Mouse (Mus musculus) MEL (cell line): ENCODE results near the gene Nudt19. TPM values are rescaled to one million over a fixed set of nuclear protein-coding genes. Genes with fewer than 3 reads are reported as not detected.

Experiments
- DNase-seq: peaks from one replicate; pipeline ENCODE4 v3.0.0; 2011; ENCODE audit warnings: low read depth, low spot score
- H3K27ac ChIP-seq: 2 replicates; pipeline ENCODE4 v1.5.1; 2012; ENCODE audit warnings: low read depth, mild to moderate bottlenecking, control low read depth, low read length, moderate library complexity; ENCODE audit not compliant: control insufficient read depth
- H3K27me3 ChIP-seq, 2 experiments: fragments of 150-350 bp in 1 of 2; sonication (generic) in 1 of 2; 2 replicates each; pipeline ENCODE4 v1.6.1; 2012; ENCODE audit warnings: low read length in 2 of 2, mild to moderate bottlenecking in 2 of 2, improper control_type of control experiment in 1 of 2, moderate library complexity in 1 of 2; ENCODE audit not compliant: insufficient read depth in 2 of 2, control insufficient read depth in 1 of 2
- H3K36me3 ChIP-seq, 2 experiments: 2 replicates each; pipeline ENCODE4 v1.6.1; 2012 to 2014; ENCODE audit warnings: low read length in 2 of 2, improper control_type of control experiment in 1 of 2, inconsistent platforms in 1 of 2, mild to moderate bottlenecking in 1 of 2; ENCODE audit not compliant: insufficient read depth in 2 of 2, control insufficient read depth in 1 of 2
- H3K4me1 ChIP-seq, 2 experiments: fragments of 150-350 bp in 1 of 2; sonication (generic) in 1 of 2; 2 replicates each; pipeline ENCODE4 v1.6.1; 2012; ENCODE audit warnings: low read length in 2 of 2, improper control_type of control experiment in 1 of 2, mild to moderate bottlenecking in 1 of 2; ENCODE audit not compliant: insufficient read depth in 2 of 2, control insufficient read depth in 1 of 2
- H3K4me3 ChIP-seq, 2 experiments: fragments of 150-350 bp in 1 of 2; sonication (generic) in 1 of 2; 2 replicates each; pipeline ENCODE4 v1.5.1; 2012; ENCODE audit warnings: low read depth in 2 of 2, low read length in 2 of 2, mild to moderate bottlenecking in 2 of 2, moderate library complexity in 2 of 2, control low read depth in 1 of 2, improper control_type of control experiment in 1 of 2; ENCODE audit not compliant: control insufficient read depth in 1 of 2, insufficient read depth in 1 of 2
- H3K79me2 ChIP-seq: 2 replicates; pipeline ENCODE4 v1.6.1; 2012; ENCODE audit warnings: mild to moderate bottlenecking, low read length, moderate library complexity; ENCODE audit not compliant: control insufficient read depth, poor library complexity, insufficient read depth
- H3K9ac ChIP-seq: 2 replicates; pipeline ENCODE4 v1.6.1; 2012; ENCODE audit warnings: low read depth, mild to moderate bottlenecking, control low read depth, low read length, moderate library complexity; ENCODE audit not compliant: control insufficient read depth, poor library complexity, severe bottlenecking
- H3K9me3 ChIP-seq: fragments of 150-350 bp; sonication (generic); replicated peaks from 2 replicates; pipeline ENCODE4 v1.6.1; 2012; ENCODE audit warnings: mild to moderate bottlenecking, low read length, improper control_type of control experiment, moderate library complexity; ENCODE audit not compliant: insufficient read depth
- BHLHE40 ChIP-seq: IDR thresholded peaks from 2 replicates; pipeline ENCODE4 v1.6.1; 2012; ENCODE audit warnings: low read depth, mild to moderate bottlenecking, inconsistent platforms, low read length, improper control_type of control experiment, borderline replicate concordance
- CHD2 ChIP-seq: IDR thresholded peaks from 2 replicates; pipeline ENCODE4 v1.6.1; 2011; ENCODE audit warnings: low read length, improper control_type of control experiment
- E2F4 ChIP-seq: IDR thresholded peaks from 2 replicates; pipeline ENCODE4 v1.6.1; 2011; ENCODE audit warnings: low read depth, low read length, improper control_type of control experiment, borderline replicate concordance
- EP300 ChIP-seq, 2 experiments: IDR thresholded peaks; 2 replicates each; pipeline ENCODE4 v1.6.1; 2011; ENCODE audit warnings: improper control_type of control experiment in 2 of 2, low read length in 2 of 2, low read depth in 1 of 2, mild to moderate bottlenecking in 1 of 2
- HCFC1 ChIP-seq: IDR thresholded peaks from 2 replicates; pipeline ENCODE4 v1.6.1; 2012; ENCODE audit warnings: low read depth, mild to moderate bottlenecking, inconsistent platforms, low read length, improper control_type of control experiment, moderate library complexity
- MEF2A ChIP-seq: IDR thresholded peaks from 2 replicates; pipeline ENCODE4 v1.6.1; 2014; ENCODE audit warnings: low read depth, mild to moderate bottlenecking, inconsistent platforms, low read length, improper control_type of control experiment; ENCODE audit not compliant: poor library complexity, insufficient replicate concordance, severe bottlenecking; ENCODE audit errors: extremely low read depth
- MXI1 ChIP-seq: IDR thresholded peaks from 2 replicates; pipeline ENCODE4 v1.6.1; 2011; ENCODE audit warnings: mild to moderate bottlenecking, low read depth, low read length, improper control_type of control experiment
- MYB ChIP-seq: IDR thresholded peaks from 2 replicates; pipeline ENCODE4 v1.6.1; 2011; ENCODE audit warnings: mild to moderate bottlenecking, low read depth, low read length, improper control_type of control experiment
- MYC ChIP-seq: IDR thresholded peaks from 2 replicates; pipeline ENCODE4 v1.6.1; 2011; ENCODE audit warnings: low read depth, mild to moderate bottlenecking, low read length, improper control_type of control experiment, moderate library complexity
- NELFE ChIP-seq: IDR thresholded peaks from 2 replicates; pipeline ENCODE4 v1.6.1; 2011; ENCODE audit warnings: low read depth, low read length, improper control_type of control experiment
- POLR2AphosphoS5 ChIP-seq: IDR thresholded peaks from 2 replicates; pipeline ENCODE4 v1.6.1; 2012; ENCODE audit warnings: low read depth, borderline replicate concordance, mild to moderate bottlenecking, inconsistent platforms, low read length, moderate library complexity, mixed read lengths
- TBP ChIP-seq: IDR thresholded peaks from 2 replicates; pipeline ENCODE4 v1.8.0; 2011; ENCODE audit warnings: low read depth, low read length, improper control_type of control experiment
- USF2 ChIP-seq, 2 experiments: IDR thresholded peaks; 2 replicates each; pipeline ENCODE4 v1.6.1; 2011 to 2012; ENCODE audit warnings: improper control_type of control experiment in 2 of 2, low read length in 2 of 2, borderline replicate concordance in 1 of 2, inconsistent platforms in 1 of 2, low read depth in 1 of 2, mild to moderate bottlenecking in 1 of 2; ENCODE audit not compliant: insufficient read depth in 1 of 2
- ZKSCAN1 ChIP-seq: IDR thresholded peaks from 2 replicates; pipeline ENCODE4 v1.6.1; 2012; ENCODE audit warnings: low read depth, mild to moderate bottlenecking, inconsistent platforms, low read length, improper control_type of control experiment, moderate library complexity
- ZNF384 ChIP-seq: IDR thresholded peaks from 2 replicates; pipeline ENCODE4 v1.6.1; 2012; ENCODE audit warnings: low read depth, mild to moderate bottlenecking, inconsistent platforms, low read length, improper control_type of control experiment
- polyA plus RNA-seq, 2 experiments: library from polyadenylated mRNA; stranded (reverse) in 1 of 2; unstranded in 1 of 2; fragments of >175 nt in 1 of 2; fragments of >200 nt in 1 of 2; gene quantifications; 2 replicates each; pipeline versions ENCODE4 v1.2.1 to v1.2.4; 2012; ENCODE audit warnings: low replicate concordance in 2 of 2, low read depth in 1 of 2; ENCODE audit not compliant: insufficient read length in 2 of 2, insufficient read depth in 1 of 2, missing spikeins in 1 of 2
- total RNA-seq: library from RNA; depleted of rRNA; stranded (reverse); fragments of 300-350 nt; gene quantifications from 2 replicates; pipeline ENCODE4 v1.2.3, GENCODE M21; 2012

Nudt19 gene
- total and polyA plus RNA-seq, 3 experiments: 67.6 to 631 (median 89.1) TPM

DNA sequence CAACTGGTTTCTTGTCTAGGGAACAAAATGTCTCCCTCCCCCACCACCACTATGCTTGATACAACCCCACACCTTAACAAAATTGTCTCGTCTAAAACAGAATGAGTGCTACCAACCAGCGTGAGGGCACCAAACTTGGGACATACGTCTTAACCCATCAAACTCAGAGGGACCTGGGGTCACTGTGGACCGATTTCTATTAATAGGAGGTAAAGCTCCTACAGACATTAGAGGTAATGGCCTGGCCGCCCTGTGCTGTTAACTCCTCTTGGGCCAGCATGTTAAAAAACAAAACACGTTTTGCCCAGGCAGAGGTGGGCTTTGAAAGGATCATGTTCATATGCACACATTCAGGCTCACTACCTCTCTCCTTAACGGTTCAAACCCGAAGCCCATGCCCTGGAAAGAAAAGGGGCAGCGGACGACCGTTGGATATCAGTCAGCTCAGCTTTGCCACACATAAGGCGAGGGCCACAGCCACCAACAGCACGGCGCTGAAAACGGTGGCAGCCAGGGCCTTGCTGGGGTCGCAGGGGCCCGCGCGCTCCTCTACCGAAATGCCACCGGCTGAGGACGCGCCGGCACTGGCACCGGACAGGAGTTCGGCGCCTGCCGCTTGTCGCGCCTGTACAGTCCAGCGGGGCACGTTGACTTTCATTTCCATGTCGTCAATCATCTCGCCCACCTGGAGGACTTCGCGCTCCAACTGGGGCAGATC is 28.1 kb upstream of the Nudt19 start:
- no peak for DNase-seq
- Histone ChIP-seq H3K27ac (no peak overlapping the region), H3K4me3 (no peak overlapping the region), H3K36me3 (peaks cover 0 to 10% of the 10 kb centered on the region in 2 experiments; a peak in 2 of 4 replicates), H3K79me2 (peaks cover 19% of the 10 kb centered on the region), H3K27me3 (no peaks in the 10 kb centered on the region), H3K4me1 (peaks cover 5 to 17% of the 10 kb centered on the region in 2 experiments), H3K9me3 (no peaks in the 10 kb centered on the region), H3K9ac (no peak overlapping the region)
- TF ChIP-seq MEF2A (no peak), MYB (no peak), BHLHE40 (no peak), POLR2AphosphoS5 (no peak), USF2 (IDR thresholded peaks at IDR 0.05; ENCODE audit: borderline replicate concordance in 1 of 2, insufficient read depth in 1 of 2, low read depth in 1 of 2, low read length in 2 of 2) (no peak), HCFC1 (no peak), EP300 (IDR thresholded peaks at IDR 0.05; ENCODE audit: low read depth in 1 of 2, low read length in 2 of 2) (no peak), NELFE (no peak)

DNA sequence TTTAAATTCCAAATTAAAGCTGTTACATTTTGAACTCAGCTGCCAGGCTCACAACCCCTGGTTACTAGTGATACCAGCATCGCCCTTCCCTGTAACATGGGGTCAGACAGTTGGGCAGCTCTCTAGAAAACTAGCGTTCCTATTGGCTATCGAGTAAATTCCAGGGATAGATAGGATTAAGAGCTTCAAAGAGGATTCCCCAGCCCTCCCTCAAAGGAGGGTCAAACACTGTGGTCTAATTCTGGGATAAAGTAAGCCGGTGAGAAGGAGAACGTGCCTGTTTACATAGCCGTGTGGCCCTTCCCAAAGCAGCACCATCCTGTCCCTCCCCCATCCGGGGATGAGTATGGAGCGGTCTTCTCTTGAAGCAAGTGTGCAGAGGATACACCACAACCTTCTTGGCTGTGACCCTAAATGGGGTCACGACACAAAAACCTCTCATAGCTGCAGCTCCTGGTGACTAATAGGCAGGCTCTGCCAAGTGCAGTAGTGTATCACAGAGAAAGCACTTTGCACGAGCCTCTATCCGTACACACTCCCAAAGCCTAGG is 27.4 kb upstream of the Nudt19 start:
- H3K36me3 ChIP-seq: peaks cover 0 to 10% of the 10 kb centered on the region in 2 experiments; a peak in 2 of 4 replicates
- H3K9ac ChIP-seq: no peak overlapping the region
- peaks cover 5 to 17% of the 10 kb centered on the region in 2 experiments for H3K4me1 ChIP-seq
- H3K27ac ChIP-seq: no peak overlapping the region
- no peak overlapping the region for H3K4me3 ChIP-seq
- H3K27me3 ChIP-seq: no peaks in the 10 kb centered on the region
- no peak for DNase-seq
- peaks cover 19% of the 10 kb centered on the region for H3K79me2 ChIP-seq
- no peak for TF ChIP-seq MYC
- TF ChIP-seq TBP: no peak
- TF ChIP-seq MXI1: no peak
- no peak for TF ChIP-seq ZKSCAN1
- TF ChIP-seq E2F4: no peak
- TF ChIP-seq ZNF384: no peak
- no peak for TF ChIP-seq CHD2
- no peak for TF ChIP-seq MYB
- no peak for TF ChIP-seq BHLHE40
- H3K9me3 ChIP-seq: no peaks in the 10 kb centered on the region
